Mouse (Mus musculus): Measurements from ENCODE around the gene Camp. TPM values are rescaled to one million over a fixed set of nuclear protein-coding genes. Genes with fewer than 3 reads are reported as not detected.
A peak's percentile ranks its signal among the peaks of the same experiment; 100 is the strongest.

Gene Camp
- total and polyA plus RNA-seq, 3 experiments, result 0.35 TPM; not detected in 2

DNA sequence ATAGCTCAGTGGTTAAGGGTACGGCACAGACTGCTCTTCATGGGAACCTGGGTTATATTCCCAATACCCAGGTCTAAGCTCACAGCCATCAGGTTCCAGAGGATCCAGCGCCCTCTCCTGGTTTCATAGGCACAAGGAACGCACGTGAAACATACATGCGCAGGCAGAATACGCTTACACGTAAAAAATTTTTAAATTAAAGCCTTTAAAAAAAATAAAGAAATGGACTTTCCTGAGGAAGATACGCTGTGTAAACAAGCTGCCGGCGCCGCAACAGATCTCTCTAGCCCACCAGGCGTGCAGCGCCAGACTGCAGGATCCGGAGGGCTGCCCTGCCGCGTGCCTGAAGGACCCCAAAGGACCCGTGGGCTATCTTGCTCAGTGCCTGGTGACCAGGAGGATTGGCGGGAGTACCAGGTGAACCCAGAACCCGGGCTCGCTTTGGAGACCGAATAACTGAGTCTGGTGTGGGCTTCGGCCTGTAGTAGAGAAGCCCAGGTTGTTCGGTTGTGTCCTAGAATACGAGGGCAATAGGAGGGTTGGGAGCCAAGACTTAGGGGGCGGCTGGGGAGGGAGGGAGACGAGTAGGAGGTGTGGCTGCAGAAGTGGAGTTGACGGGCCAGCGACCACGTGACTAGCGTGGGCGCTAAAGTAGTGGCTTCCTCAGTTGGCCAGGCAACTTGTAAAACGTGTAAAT is 16.9 kb downstream of the Camp start, which contains the start of gene Nme6:
Gene Nme6, plus strand, starts transcription at position 359 of the 697 bp plus-strand sequence.
- peak within 1 kb of the TSS; percentile 92 for H3K27ac ChIP-seq
- H3K4me1 ChIP-seq (ENCODE audit: control insufficient read depth, insufficient read depth, low read length), result peaks cover 6% of the 10 kb centered on the region
- under 1% methylated on average over 32 of the region's 32 CpGs for WGBS
- peak within 1 kb of the TSS; percentile 65 for H3K9ac ChIP-seq (ENCODE audit: low read depth, low read length)
- H3K27me3 ChIP-seq (ENCODE audit: control insufficient read depth, insufficient read depth, low read length), result no peaks in the 10 kb centered on the region
- intact Hi-C loops (cut with DNase I), result loop anchor here (10.0 kb wide), 1 partner anchor 148 kb away; no protein-coding TSS in a partner anchor
- peak within 1 kb of the TSS; percentile 59 for H3K4me3 ChIP-seq
- peak; percentile 89 to 91 for DNase-seq
- no peaks in the 10 kb centered on the region for H3K79me2 ChIP-seq (replicated peaks; ENCODE audit: control insufficient read depth, insufficient read depth, low read length)
- H3K36me3 ChIP-seq (ENCODE audit: control insufficient read depth, insufficient read depth, low read length), result no peaks in the 10 kb centered on the region
- peak; percentile 83 for TF ChIP-seq POLR2A (IDR thresholded peaks at IDR 0.05; ENCODE audit: insufficient read depth, low read depth, low read length)
- TF ChIP-seq CTCF (IDR thresholded peaks at IDR 0.05), result peak; percentile 90
- TF ChIP-seq EP300 (IDR thresholded peaks at IDR 0.05; ENCODE audit: insufficient read depth, low read depth, low read length), result 0 out of 2 replicates have a peak, but pooled peaks have one; percentile 51

DNA sequence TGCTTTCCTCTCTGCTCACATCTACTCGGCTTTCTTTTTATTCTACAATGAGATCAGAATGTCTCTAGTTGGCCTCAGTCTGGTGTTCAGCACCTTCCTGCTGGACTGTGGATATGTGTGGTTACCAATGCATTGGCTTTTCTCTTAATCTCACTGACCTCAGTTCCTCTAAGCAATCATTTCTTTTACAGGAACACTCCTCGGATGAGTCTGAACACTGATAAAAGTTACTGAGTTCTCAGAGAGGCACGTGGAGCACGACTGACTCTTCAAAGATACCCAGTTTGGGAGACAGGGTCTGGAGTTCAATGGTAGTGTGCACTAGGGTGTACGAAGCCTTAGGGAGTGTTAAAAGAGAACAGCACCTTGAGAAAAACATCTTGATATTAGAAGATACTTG is 23.2 kb downstream of the Camp start:
- Histone ChIP-seq H3K36me3 (ENCODE audit: control insufficient read depth, insufficient read depth, low read length) (no peaks in the 10 kb centered on the region), H3K4me3 (no peak overlapping the region), H3K27me3 (ENCODE audit: control insufficient read depth, insufficient read depth, low read length) (no peaks in the 10 kb centered on the region), H3K9ac (ENCODE audit: low read depth, low read length) (no peak overlapping the region), H3K4me1 (ENCODE audit: control insufficient read depth, insufficient read depth, low read length) (no peaks in the 10 kb centered on the region), H3K27ac (no peak overlapping the region), H3K79me2 (replicated peaks; ENCODE audit: control insufficient read depth, insufficient read depth, low read length) (no peaks in the 10 kb centered on the region)
- TF ChIP-seq EP300 (IDR thresholded peaks at IDR 0.05; ENCODE audit: insufficient read depth, low read depth, low read length) (no peak), CTCF (IDR thresholded peaks at IDR 0.05) (no peak), POLR2A (IDR thresholded peaks at IDR 0.05; ENCODE audit: insufficient read depth, low read depth, low read length) (no peak)
- DNase-seq, result no peak
- 38% methylated on average over 5 of the region's 5 CpGs for WGBS
- intact Hi-C loops (cut with DNase I), result no loop called here

DNA sequence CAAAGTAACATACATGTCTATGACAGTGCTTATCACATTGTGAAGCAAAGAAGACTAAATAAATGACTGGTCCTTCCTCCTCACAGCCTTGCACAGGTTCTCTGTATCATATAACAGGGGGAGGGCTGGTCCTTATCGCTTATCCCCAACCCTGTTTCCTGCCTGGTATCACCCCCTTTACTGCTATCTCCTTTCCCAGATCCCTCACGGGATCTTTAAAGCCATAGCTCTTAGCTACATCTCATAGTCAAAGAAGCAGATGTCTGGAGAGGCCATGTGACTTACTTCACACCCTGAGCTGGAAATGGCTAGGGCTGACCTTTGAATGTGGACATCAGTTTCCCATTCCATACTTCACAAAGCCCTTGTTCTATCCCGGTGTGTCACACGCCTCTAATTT is 23.7 kb downstream of the Camp start:
- 25% methylated on average over 4 of the region's 4 CpGs for WGBS

DNA sequence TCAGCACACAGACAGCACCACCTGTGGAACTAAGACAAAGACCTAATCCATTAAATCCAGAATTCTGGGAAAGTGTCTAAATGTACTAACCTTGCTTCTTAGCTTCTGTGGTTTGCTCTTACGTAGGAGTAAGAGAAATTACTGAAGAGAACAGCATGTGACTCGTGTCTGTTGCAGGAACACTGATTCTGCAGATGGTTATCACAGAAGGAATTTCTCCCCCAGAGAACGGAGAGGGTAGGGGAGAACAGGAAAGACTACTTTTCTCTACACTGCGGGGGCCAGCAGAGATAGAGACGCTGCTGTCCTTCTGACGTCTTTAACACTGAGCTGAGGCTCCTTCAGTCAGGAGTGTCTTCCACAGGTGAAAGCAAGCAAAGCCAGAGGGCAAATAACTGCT is 33.1 kb downstream of the Camp start:
- no peak overlapping the region for H3K27ac ChIP-seq
- no peaks in the 10 kb centered on the region for H3K27me3 ChIP-seq (ENCODE audit: control insufficient read depth, insufficient read depth, low read length)
- H3K79me2 ChIP-seq (replicated peaks; ENCODE audit: control insufficient read depth, insufficient read depth, low read length), result no peaks in the 10 kb centered on the region
- no peak overlapping the region for H3K9ac ChIP-seq (ENCODE audit: low read depth, low read length)
- no peak overlapping the region for H3K4me3 ChIP-seq
- no peak for DNase-seq
- no peaks in the 10 kb centered on the region for H3K4me1 ChIP-seq (ENCODE audit: control insufficient read depth, insufficient read depth, low read length)
- H3K36me3 ChIP-seq (ENCODE audit: control insufficient read depth, insufficient read depth, low read length), result no peaks in the 10 kb centered on the region
- intact Hi-C loops (cut with DNase I), result no loop called here
- WGBS, result 24% methylated on average over 6 of the region's 6 CpGs
- TF ChIP-seq EP300 (IDR thresholded peaks at IDR 0.05; ENCODE audit: insufficient read depth, low read depth, low read length), result no peak
- TF ChIP-seq CTCF (IDR thresholded peaks at IDR 0.05), result no peak
- no peak for TF ChIP-seq POLR2A (IDR thresholded peaks at IDR 0.05; ENCODE audit: insufficient read depth, low read depth, low read length)

More for the DNA sequence above, 23.7 kb downstream of the Camp start:
- TF ChIP-seq POLR2A (IDR thresholded peaks at IDR 0.05; ENCODE audit: insufficient read depth, low read depth, low read length) (no peak), CTCF (IDR thresholded peaks at IDR 0.05) (no peak), EP300 (IDR thresholded peaks at IDR 0.05; ENCODE audit: insufficient read depth, low read depth, low read length) (no peak)
- no peak overlapping the region for H3K9ac ChIP-seq (ENCODE audit: low read depth, low read length)
- no peak overlapping the region for H3K27ac ChIP-seq
- DNase-seq, result no peak
- H3K27me3 ChIP-seq (ENCODE audit: control insufficient read depth, insufficient read depth, low read length), result no peaks in the 10 kb centered on the region
- no peak overlapping the region for H3K4me3 ChIP-seq
- H3K79me2 ChIP-seq (replicated peaks; ENCODE audit: control insufficient read depth, insufficient read depth, low read length), result no peaks in the 10 kb centered on the region
- intact Hi-C loops (cut with DNase I), result no loop called here
- no peaks in the 10 kb centered on the region for H3K36me3 ChIP-seq (ENCODE audit: control insufficient read depth, insufficient read depth, low read length)
- H3K4me1 ChIP-seq (ENCODE audit: control insufficient read depth, insufficient read depth, low read length), result no peaks in the 10 kb centered on the region

DNA sequence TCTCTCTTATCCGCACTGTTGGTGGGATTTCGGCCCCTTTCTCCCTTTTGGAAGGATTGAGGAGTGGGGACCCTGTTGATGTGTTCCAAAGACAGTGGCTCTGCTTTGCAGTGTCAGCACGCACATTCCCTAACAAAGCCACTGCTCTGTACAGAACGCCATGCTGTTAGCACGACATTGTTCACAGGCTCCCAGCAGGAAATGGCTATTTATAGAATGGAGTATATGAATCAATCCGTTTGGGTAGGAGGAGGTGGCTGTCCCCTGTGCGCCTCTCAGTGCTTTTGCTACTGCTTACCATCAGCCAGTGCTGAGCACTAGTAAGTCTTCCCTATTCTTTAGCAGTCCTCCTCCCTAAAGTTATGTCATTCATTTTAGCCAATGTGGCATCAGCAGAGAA is 36.0 kb downstream of the Camp start:
- Histone ChIP-seq H3K79me2 (replicated peaks; ENCODE audit: control insufficient read depth, insufficient read depth, low read length) (no peaks in the 10 kb centered on the region), H3K36me3 (ENCODE audit: control insufficient read depth, insufficient read depth, low read length) (no peaks in the 10 kb centered on the region), H3K27ac (no peak overlapping the region), H3K9ac (ENCODE audit: low read depth, low read length) (no peak overlapping the region), H3K4me1 (ENCODE audit: control insufficient read depth, insufficient read depth, low read length) (no peaks in the 10 kb centered on the region), H3K27me3 (ENCODE audit: control insufficient read depth, insufficient read depth, low read length) (no peaks in the 10 kb centered on the region), H3K4me3 (no peak overlapping the region)
- WGBS, result 25% methylated on average over 7 of the region's 7 CpGs
- no peak for TF ChIP-seq EP300 (IDR thresholded peaks at IDR 0.05; ENCODE audit: insufficient read depth, low read depth, low read length)
- DNase-seq, result no peak
- intact Hi-C loops (cut with DNase I), result no loop called here

DNA sequence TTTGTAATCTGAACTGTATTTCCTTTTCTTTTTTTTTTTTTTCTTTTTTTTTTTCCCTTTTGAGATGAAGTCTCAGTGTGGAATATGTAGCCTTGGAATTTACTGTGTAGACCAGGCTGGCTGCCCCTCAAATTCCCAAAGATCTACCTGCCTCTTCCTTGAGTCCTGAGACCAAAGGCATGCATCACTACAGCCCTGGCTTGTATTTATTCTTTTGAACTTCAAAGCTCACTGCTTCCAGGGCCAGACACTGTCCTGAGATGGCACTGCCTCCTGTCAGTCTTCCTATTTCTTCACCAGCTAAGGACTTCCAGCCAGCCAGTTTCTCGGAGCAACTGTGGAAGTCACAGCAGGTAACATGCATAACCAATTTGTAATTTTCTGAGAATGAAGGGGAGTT is 37.4 kb downstream of the Camp start, which contains the start of gene Spink8:
Gene Spink8, plus strand, starts transcription at position 301 of the 400 bp plus-strand sequence.
- Histone ChIP-seq H3K79me2 (replicated peaks; ENCODE audit: control insufficient read depth, insufficient read depth, low read length) (no peaks in the 10 kb centered on the region), H3K4me3 (no peak within 1 kb of the TSS), H3K36me3 (ENCODE audit: control insufficient read depth, insufficient read depth, low read length) (no peaks in the 10 kb centered on the region), H3K27ac (no peak within 1 kb of the TSS), H3K9ac (ENCODE audit: low read depth, low read length) (no peak within 1 kb of the TSS), H3K4me1 (ENCODE audit: control insufficient read depth, insufficient read depth, low read length) (no peaks in the 10 kb centered on the region), H3K27me3 (ENCODE audit: control insufficient read depth, insufficient read depth, low read length) (no peaks in the 10 kb centered on the region)
- intact Hi-C loops (cut with DNase I), result no loop called here
- no peak for TF ChIP-seq CTCF (IDR thresholded peaks at IDR 0.05)
- TF ChIP-seq POLR2A (IDR thresholded peaks at IDR 0.05; ENCODE audit: insufficient read depth, low read depth, low read length), result no peak
- TF ChIP-seq EP300 (IDR thresholded peaks at IDR 0.05; ENCODE audit: insufficient read depth, low read depth, low read length), result no peak
- no peak for DNase-seq
- WGBS, result 73% methylated on average over 1 of the region's 1 CpGs
